Mouse (Mus musculus) MEL (cell line): ENCODE data around the gene Chst15. TPM values are rescaled to one million over a fixed set of nuclear protein-coding genes. Genes with fewer than 3 reads are reported as not detected.

ENCODE experiments used
- DNase-seq: peaks from one replicate; pipeline ENCODE4 v3.0.0; 2011; ENCODE audit warnings: low read depth, low spot score
- H3K27ac ChIP-seq: 2 replicates; pipeline ENCODE4 v1.5.1; 2012; ENCODE audit warnings: low read depth, mild to moderate bottlenecking, control low read depth, low read length, moderate library complexity; ENCODE audit not compliant: control insufficient read depth
- H3K27me3 ChIP-seq, 2 experiments: fragments of 150-350 bp in 1 of 2; sonication (generic) in 1 of 2; 2 replicates each; pipeline ENCODE4 v1.6.1; 2012; ENCODE audit warnings: low read length in 2 of 2, mild to moderate bottlenecking in 2 of 2, improper control_type of control experiment in 1 of 2, moderate library complexity in 1 of 2; ENCODE audit not compliant: insufficient read depth in 2 of 2, control insufficient read depth in 1 of 2
- H3K36me3 ChIP-seq, 2 experiments: 2 replicates each; pipeline ENCODE4 v1.6.1; 2012 to 2014; ENCODE audit warnings: low read length in 2 of 2, improper control_type of control experiment in 1 of 2, inconsistent platforms in 1 of 2, mild to moderate bottlenecking in 1 of 2; ENCODE audit not compliant: insufficient read depth in 2 of 2, control insufficient read depth in 1 of 2
- H3K4me1 ChIP-seq, 2 experiments: fragments of 150-350 bp in 1 of 2; sonication (generic) in 1 of 2; 2 replicates each; pipeline ENCODE4 v1.6.1; 2012; ENCODE audit warnings: low read length in 2 of 2, improper control_type of control experiment in 1 of 2, mild to moderate bottlenecking in 1 of 2; ENCODE audit not compliant: insufficient read depth in 2 of 2, control insufficient read depth in 1 of 2
- H3K4me3 ChIP-seq, 2 experiments: fragments of 150-350 bp in 1 of 2; sonication (generic) in 1 of 2; 2 replicates each; pipeline ENCODE4 v1.5.1; 2012; ENCODE audit warnings: low read depth in 2 of 2, low read length in 2 of 2, mild to moderate bottlenecking in 2 of 2, moderate library complexity in 2 of 2, control low read depth in 1 of 2, improper control_type of control experiment in 1 of 2; ENCODE audit not compliant: control insufficient read depth in 1 of 2, insufficient read depth in 1 of 2
- H3K79me2 ChIP-seq: 2 replicates; pipeline ENCODE4 v1.6.1; 2012; ENCODE audit warnings: mild to moderate bottlenecking, low read length, moderate library complexity; ENCODE audit not compliant: control insufficient read depth, poor library complexity, insufficient read depth
- H3K9ac ChIP-seq: 2 replicates; pipeline ENCODE4 v1.6.1; 2012; ENCODE audit warnings: low read depth, mild to moderate bottlenecking, control low read depth, low read length, moderate library complexity; ENCODE audit not compliant: control insufficient read depth, poor library complexity, severe bottlenecking
- H3K9me3 ChIP-seq: fragments of 150-350 bp; sonication (generic); replicated peaks from 2 replicates; pipeline ENCODE4 v1.6.1; 2012; ENCODE audit warnings: mild to moderate bottlenecking, low read length, improper control_type of control experiment, moderate library complexity; ENCODE audit not compliant: insufficient read depth
- BHLHE40 ChIP-seq: IDR thresholded peaks from 2 replicates; pipeline ENCODE4 v1.6.1; 2012; ENCODE audit warnings: low read depth, mild to moderate bottlenecking, inconsistent platforms, low read length, improper control_type of control experiment, borderline replicate concordance
- CHD2 ChIP-seq: IDR thresholded peaks from 2 replicates; pipeline ENCODE4 v1.6.1; 2011; ENCODE audit warnings: low read length, improper control_type of control experiment
- CTCF ChIP-seq, 3 experiments: IDR thresholded peaks in 2 of 3; conservative IDR thresholded peaks in 1 of 3; 2 replicates each; pipeline ENCODE4 v1.5.1; 2011 to 2012; ENCODE audit warnings: low read length in 3 of 3, low read depth in 2 of 3, mild to moderate bottlenecking in 2 of 3, improper control_type of control experiment in 1 of 3, inconsistent platforms in 1 of 3, mixed read lengths in 1 of 3, moderate library complexity in 1 of 3; ENCODE audit not compliant: control insufficient read depth in 1 of 3, insufficient read depth in 1 of 3, poor library complexity in 1 of 3, severe bottlenecking in 1 of 3
- E2F4 ChIP-seq: IDR thresholded peaks from 2 replicates; pipeline ENCODE4 v1.6.1; 2011; ENCODE audit warnings: low read depth, low read length, improper control_type of control experiment, borderline replicate concordance
- ELF1 ChIP-seq: IDR thresholded peaks from 2 replicates; pipeline ENCODE4 v1.6.1; 2014; ENCODE audit warnings: low read depth, mild to moderate bottlenecking, inconsistent platforms, low read length, improper control_type of control experiment, moderate library complexity
- EP300 ChIP-seq, 2 experiments: IDR thresholded peaks; 2 replicates each; pipeline ENCODE4 v1.6.1; 2011; ENCODE audit warnings: improper control_type of control experiment in 2 of 2, low read length in 2 of 2, low read depth in 1 of 2, mild to moderate bottlenecking in 1 of 2
- ETS1 ChIP-seq: IDR thresholded peaks from 2 replicates; pipeline ENCODE4 v1.6.1; 2012; ENCODE audit warnings: low read depth, mild to moderate bottlenecking, inconsistent platforms, low read length, improper control_type of control experiment, moderate library complexity
- GABPA ChIP-seq: IDR thresholded peaks from 2 replicates; pipeline ENCODE4 v1.6.1; 2012; ENCODE audit warnings: low read depth, mild to moderate bottlenecking, inconsistent platforms, low read length, improper control_type of control experiment, moderate library complexity
- GATA1 ChIP-seq: IDR thresholded peaks from 2 replicates; pipeline ENCODE4 v1.6.1; 2011; ENCODE audit warnings: low read depth, low read length, improper control_type of control experiment
- HCFC1 ChIP-seq: IDR thresholded peaks from 2 replicates; pipeline ENCODE4 v1.6.1; 2012; ENCODE audit warnings: low read depth, mild to moderate bottlenecking, inconsistent platforms, low read length, improper control_type of control experiment, moderate library complexity
- MAFK ChIP-seq: IDR thresholded peaks from 2 replicates; pipeline ENCODE4 v1.6.1; 2011; ENCODE audit warnings: low read depth, mild to moderate bottlenecking, low read length, improper control_type of control experiment, borderline replicate concordance
- MAX ChIP-seq: IDR thresholded peaks from 2 replicates; pipeline ENCODE4 v1.6.1; 2011; ENCODE audit warnings: low read length, improper control_type of control experiment
- MAZ ChIP-seq: IDR thresholded peaks from 2 replicates; pipeline ENCODE4 v1.6.1; 2012; ENCODE audit warnings: low read depth, mild to moderate bottlenecking, inconsistent platforms, low read length, improper control_type of control experiment
- MEF2A ChIP-seq: IDR thresholded peaks from 2 replicates; pipeline ENCODE4 v1.6.1; 2014; ENCODE audit warnings: low read depth, mild to moderate bottlenecking, inconsistent platforms, low read length, improper control_type of control experiment; ENCODE audit not compliant: poor library complexity, insufficient replicate concordance, severe bottlenecking; ENCODE audit errors: extremely low read depth
- MYB ChIP-seq: IDR thresholded peaks from 2 replicates; pipeline ENCODE4 v1.6.1; 2011; ENCODE audit warnings: mild to moderate bottlenecking, low read depth, low read length, improper control_type of control experiment
- NELFE ChIP-seq: IDR thresholded peaks from 2 replicates; pipeline ENCODE4 v1.6.1; 2011; ENCODE audit warnings: low read depth, low read length, improper control_type of control experiment
- POLR2AphosphoS5 ChIP-seq: IDR thresholded peaks from 2 replicates; pipeline ENCODE4 v1.6.1; 2012; ENCODE audit warnings: low read depth, borderline replicate concordance, mild to moderate bottlenecking, inconsistent platforms, low read length, moderate library complexity, mixed read lengths
- RAD21 ChIP-seq: IDR thresholded peaks from 2 replicates; pipeline ENCODE4 v1.6.1; 2011; ENCODE audit warnings: mild to moderate bottlenecking, low read depth, low read length, improper control_type of control experiment
- SIN3A ChIP-seq: IDR thresholded peaks from 2 replicates; pipeline ENCODE4 v1.6.1; 2012; ENCODE audit warnings: low read length, improper control_type of control experiment, inconsistent platforms
- SMC3 ChIP-seq: IDR thresholded peaks from 2 replicates; pipeline ENCODE4 v1.6.1; 2011; ENCODE audit warnings: low read depth, low read length, improper control_type of control experiment
- TCF12 ChIP-seq: IDR thresholded peaks from 2 replicates; pipeline ENCODE4 v1.6.1; 2014; ENCODE audit warnings: low read depth, mild to moderate bottlenecking, inconsistent platforms, low read length, improper control_type of control experiment, moderate library complexity
- UBTF ChIP-seq: IDR thresholded peaks from 2 replicates; pipeline ENCODE4 v1.6.1; 2012; ENCODE audit warnings: low read depth, mild to moderate bottlenecking, inconsistent platforms, low read length, improper control_type of control experiment, moderate library complexity, borderline replicate concordance; ENCODE audit not compliant: insufficient read depth
- USF1 ChIP-seq: IDR thresholded peaks from 2 replicates; pipeline ENCODE4 v1.6.1; 2014; ENCODE audit warnings: low read depth, mild to moderate bottlenecking, inconsistent platforms, low read length, improper control_type of control experiment, moderate library complexity
- USF2 ChIP-seq, 2 experiments: IDR thresholded peaks; 2 replicates each; pipeline ENCODE4 v1.6.1; 2011 to 2012; ENCODE audit warnings: improper control_type of control experiment in 2 of 2, low read length in 2 of 2, borderline replicate concordance in 1 of 2, inconsistent platforms in 1 of 2, low read depth in 1 of 2, mild to moderate bottlenecking in 1 of 2; ENCODE audit not compliant: insufficient read depth in 1 of 2
- ZMIZ1 ChIP-seq: IDR thresholded peaks from 2 replicates; pipeline ENCODE4 v1.6.1; 2012; ENCODE audit warnings: low read depth, mild to moderate bottlenecking, inconsistent platforms, low read length, improper control_type of control experiment, moderate library complexity
- ZNF384 ChIP-seq: IDR thresholded peaks from 2 replicates; pipeline ENCODE4 v1.6.1; 2012; ENCODE audit warnings: low read depth, mild to moderate bottlenecking, inconsistent platforms, low read length, improper control_type of control experiment
- polyA plus RNA-seq, 2 experiments: library from polyadenylated mRNA; stranded (reverse) in 1 of 2; unstranded in 1 of 2; fragments of >175 nt in 1 of 2; fragments of >200 nt in 1 of 2; gene quantifications; 2 replicates each; pipeline versions ENCODE4 v1.2.1 to v1.2.4; 2012; ENCODE audit warnings: low replicate concordance in 2 of 2, low read depth in 1 of 2; ENCODE audit not compliant: insufficient read length in 2 of 2, insufficient read depth in 1 of 2, missing spikeins in 1 of 2
- total RNA-seq: library from RNA; depleted of rRNA; stranded (reverse); fragments of 300-350 nt; gene quantifications from 2 replicates; pipeline ENCODE4 v1.2.3, GENCODE M21; 2012

Gene Chst15
- total and polyA plus RNA-seq, 3 experiments: 14.9 to 18.1 TPM; not detected in 1

DNA sequence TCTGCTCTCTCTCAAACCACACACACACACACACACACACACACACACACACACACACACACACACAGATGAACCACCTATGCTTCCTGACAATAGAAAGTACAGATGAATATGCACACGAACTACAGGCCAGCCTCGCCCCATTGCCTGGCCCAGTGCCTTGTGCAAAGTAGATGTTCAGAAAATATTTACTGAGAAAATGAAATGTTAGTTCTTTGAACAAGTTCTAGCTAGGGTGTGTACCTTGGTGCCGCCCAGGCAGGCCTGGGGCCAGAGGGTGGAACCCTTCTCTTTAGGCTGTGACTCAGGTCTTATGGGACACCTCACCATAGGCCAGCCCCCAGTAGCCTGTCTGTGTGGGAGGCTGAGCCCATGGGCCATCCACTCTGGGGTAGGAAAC lies 85.6 kb downstream of the Chst15 start:
- no peaks in the 10 kb centered on the region for H3K79me2 ChIP-seq
- no peak overlapping the region for H3K9ac ChIP-seq
- H3K36me3 ChIP-seq: peaks cover 0 to 5% of the 10 kb centered on the region in 2 experiments; a peak in 3 of 4 replicates
- no peak overlapping the region for H3K4me3 ChIP-seq
- H3K4me1 ChIP-seq: peaks cover 4 to 23% of the 10 kb centered on the region in 2 experiments; a peak in 3 of 4 replicates
- H3K9me3 ChIP-seq: no peaks in the 10 kb centered on the region
- no peak overlapping the region for H3K27ac ChIP-seq
- no peak for TF ChIP-seq NELFE
- no peak for TF ChIP-seq USF2 (IDR thresholded peaks at IDR 0.05; ENCODE audit: borderline replicate concordance in 1 of 2, insufficient read depth in 1 of 2, low read depth in 1 of 2, low read length in 2 of 2)
- no peak for TF ChIP-seq ZMIZ1
- TF ChIP-seq HCFC1: no peak
- no peak for TF ChIP-seq TCF12
- TF ChIP-seq GATA1: no peak
- TF ChIP-seq MEF2A: no peak
- TF ChIP-seq UBTF: no peak
- no peak for TF ChIP-seq EP300 (IDR thresholded peaks at IDR 0.05; ENCODE audit: low read depth in 1 of 2, low read length in 2 of 2)
- no peak for TF ChIP-seq MYB
- TF ChIP-seq RAD21: no peak
- no peak for TF ChIP-seq MAZ
- no peak for TF ChIP-seq USF1
- no peak for TF ChIP-seq MAFK
- TF ChIP-seq CTCF (IDR thresholded peaks at IDR 0.05 in 2 of 3, conservative IDR thresholded peaks at IDR 0.05 in 1 of 3; ENCODE audit: control insufficient read depth in 1 of 3, insufficient read depth in 1 of 3, low read depth in 2 of 3, low read length in 3 of 3, poor library complexity in 1 of 3, severe bottlenecking in 1 of 3): no peak
- no peak for TF ChIP-seq SIN3A
- TF ChIP-seq SMC3: no peak
- TF ChIP-seq ZNF384: no peak
- TF ChIP-seq ETS1: no peak
- TF ChIP-seq GABPA: no peak
- TF ChIP-seq, all 39 proteins: peak for 0
- H3K27me3 ChIP-seq: no peaks in the 10 kb centered on the region
- peak; percentile 34 for DNase-seq

DNA sequence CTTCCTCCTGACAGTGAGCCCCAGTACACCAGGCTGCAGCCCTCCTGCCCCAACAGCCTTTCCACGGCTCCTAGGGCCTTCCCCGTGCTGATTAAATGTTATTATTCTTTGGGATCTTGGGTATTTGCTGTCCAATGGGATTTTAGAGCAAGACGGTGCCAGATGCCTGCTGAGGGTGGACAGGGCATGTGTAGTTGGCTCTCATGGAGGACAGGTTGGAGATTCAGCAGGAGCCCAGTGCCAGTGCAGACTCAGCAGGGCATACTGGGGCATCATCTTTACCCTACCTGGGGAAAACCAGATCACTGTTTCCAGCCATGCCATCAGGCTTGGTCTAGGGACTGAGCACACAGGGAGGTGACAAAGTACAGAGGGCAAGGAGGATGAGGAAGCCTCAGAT lies 86.1 kb downstream of the Chst15 start:
- Histone ChIP-seq H3K36me3 (peaks cover 0 to 5% of the 10 kb centered on the region in 2 experiments; a peak in 3 of 4 replicates), H3K9me3 (no peaks in the 10 kb centered on the region), H3K79me2 (no peaks in the 10 kb centered on the region), H3K27me3 (no peaks in the 10 kb centered on the region), H3K27ac (no peak overlapping the region)
- TF ChIP-seq MAX (no peak), USF2 (IDR thresholded peaks at IDR 0.05; ENCODE audit: borderline replicate concordance in 1 of 2, insufficient read depth in 1 of 2, low read depth in 1 of 2, low read length in 2 of 2) (no peak), GABPA (no peak), ZNF384 (no peak), BHLHE40 (no peak), MEF2A (no peak), ETS1 (no peak), POLR2AphosphoS5 (no peak), CHD2 (no peak), ELF1 (no peak), USF1 (no peak), E2F4 (no peak)
- TF ChIP-seq, all 39 proteins: peak for 0
- no peak for DNase-seq
- Histone ChIP-seq H3K9ac (no peak overlapping the region), H3K4me3 (no peak overlapping the region), H3K4me1 (peaks cover 4 to 23% of the 10 kb centered on the region in 2 experiments; a peak in 3 of 4 replicates)
